Mouse (Mus musculus): Measurements from ENCODE around the gene Slc16a13.

GRCm38 (mm10) chr11:70170291-70170690, 50.6 kb downstream of the Slc16a13 start:
- TF ChIP-seq CTCF (IDR thresholded peaks at IDR 0.05; ENCODE audit: low read depth, low read length): no peak
- no peak for TF ChIP-seq TAL1 (conservative IDR thresholded peaks at IDR 0.05; ENCODE audit: low read depth, low read length)
- no peak for TF ChIP-seq GATA2 (IDR thresholded peaks at IDR 0.05; ENCODE audit: borderline replicate concordance, low read depth, low read length)
- no peak for TF ChIP-seq POLR2AphosphoS5 (IDR thresholded peaks at IDR 0.05; ENCODE audit: insufficient replicate concordance, low read depth, low read length)
